Mouse (Mus musculus) CH12.LX (cell line): ENCODE data around the gene Sema4a.

ENCODE experiments used
- HCFC1 ChIP-seq: IDR thresholded peaks from 2 replicates; pipeline ENCODE4 v1.6.1; 2012; ENCODE audit warnings: low read depth, mild to moderate bottlenecking, inconsistent platforms, low read length, improper control_type of control experiment
- MXI1 ChIP-seq: IDR thresholded peaks from 2 replicates; pipeline ENCODE4 v1.6.1; 2011; ENCODE audit warnings: mild to moderate bottlenecking, low read depth, low read length, improper control_type of control experiment
- POLR2A ChIP-seq: IDR thresholded peaks from 2 replicates; pipeline ENCODE4 v1.6.1; 2011; ENCODE audit warnings: low read depth, mild to moderate bottlenecking, improper control_type of control experiment, low read length

DNA sequence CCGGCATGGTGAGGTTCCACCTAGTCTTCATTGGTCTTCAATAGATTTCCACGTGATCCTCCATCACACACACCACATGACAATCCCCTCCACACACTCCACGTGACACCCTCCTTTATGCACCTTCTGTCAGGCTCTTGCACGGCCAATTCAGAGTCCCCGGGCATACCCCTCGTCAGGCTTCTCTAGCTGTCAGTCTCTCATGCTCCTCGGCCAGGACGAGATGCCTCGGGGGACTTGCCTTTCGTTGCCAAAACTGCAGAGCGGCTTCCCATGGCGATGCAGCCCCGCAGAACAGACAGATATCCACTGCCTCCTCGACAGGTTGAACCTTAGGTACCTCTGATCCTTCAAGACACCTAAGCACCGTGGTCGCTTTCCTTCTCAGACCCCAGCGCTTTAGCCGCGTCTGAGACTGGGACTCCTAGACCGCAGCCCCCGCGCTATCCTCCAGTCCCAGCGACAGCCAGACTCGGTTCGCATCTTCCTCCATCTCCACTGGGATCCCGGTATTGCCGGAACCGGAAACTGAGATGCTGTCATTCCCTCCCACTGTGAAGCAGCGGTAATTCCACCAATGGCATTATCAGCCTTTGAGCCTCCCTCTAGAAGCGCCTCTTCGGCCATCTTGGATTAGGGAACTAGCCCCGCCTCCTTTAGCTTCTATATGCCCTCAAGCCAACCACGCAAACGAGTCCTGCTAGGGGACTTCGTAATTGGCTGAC, 36.2 kb downstream of the Sema4a start, which contains the start of gene Slc25a44:
- peak; percentile 86 for TF ChIP-seq POLR2A
- peak; percentile 92 for TF ChIP-seq HCFC1
- TF ChIP-seq MXI1 = peak; percentile 82
